Mouse (Mus musculus) heart, embryonic 16.5 days (tissue): ENCODE measurements around the gene Gprc5b. TPM values are rescaled to one million over a fixed set of nuclear protein-coding genes. Genes with fewer than 3 reads are reported as not detected.

ENCODE experiments used
- ATAC-seq: fragments of 200-750 bp; cut with Nextera tagmentation; replicated peaks from 2 replicates; pipeline ENCODE4 v1.8.0; 2017; ENCODE audit warnings: moderate number of reproducible peaks; ENCODE audit not compliant: insufficient read depth, low FRiP score; ENCODE audit errors: extremely low read depth
- H3K27ac ChIP-seq: fragments of 300-500 bp; sonication (generic); 2 replicates; pipeline ENCODE4 v1.5.1; 2014; ENCODE audit warnings: mild to moderate bottlenecking, low read length, control low read depth, moderate library complexity
- H3K27me3 ChIP-seq: fragments of 300-500 bp; sonication (generic); 2 replicates; pipeline ENCODE4 v1.6.1; 2014; ENCODE audit warnings: low read length, mixed read lengths; ENCODE audit not compliant: control insufficient read depth, insufficient read depth
- H3K36me3 ChIP-seq: fragments of 300-500 bp; sonication (generic); 2 replicates; pipeline ENCODE4 v1.6.1; 2014; ENCODE audit not compliant: control insufficient read depth, insufficient read depth
- H3K4me1 ChIP-seq: fragments of 300-500 bp; sonication (generic); 2 replicates; pipeline ENCODE4 v1.6.1; 2014; ENCODE audit warnings: low read length, mixed read lengths; ENCODE audit not compliant: control insufficient read depth, insufficient read depth
- H3K4me2 ChIP-seq: fragments of 300-500 bp; sonication (generic); 2 replicates; pipeline ENCODE4 v1.6.1; 2014; ENCODE audit warnings: low read depth, mild to moderate bottlenecking, control low read depth, low read length
- H3K4me3 ChIP-seq: fragments of 300-500 bp; sonication (generic); 2 replicates; pipeline ENCODE4 v1.5.1; 2014; ENCODE audit warnings: mild to moderate bottlenecking, control low read depth, low read length
- H3K9ac ChIP-seq: fragments of 300-500 bp; sonication (generic); 2 replicates; pipeline ENCODE4 v1.6.1; 2014; ENCODE audit warnings: low read length, control low read depth
- H3K9me3 ChIP-seq: fragments of 300-500 bp; sonication (generic); replicated peaks from 2 replicates; pipeline ENCODE4 v1.6.1; 2016; ENCODE audit warnings: low read length; ENCODE audit not compliant: control insufficient read depth
- WGBS: fragments of 180-500 bp; shearing (Covaris S2); extraction: QIAGEN DNeasy Blood & Tissue Kit; methylation state at CpG from one replicate; pipeline ENCODE4 v1.1.7; 2014; 5-methylcytosine and 5-hydroxymethylcytosine counted together
- polyA plus RNA-seq: library from polyadenylated mRNA; unstranded; fragments of >200 nt; fragmentation: Nextera tagmentation; extraction: Ambion mirVana; gene quantifications from 2 replicates; pipeline ENCODE4 v1.2.1, GENCODE M21; 2015

The Gprc5b gene
- polyA plus RNA-seq, 1 experiment from 2014 or later = 5.3 TPM

DNA sequence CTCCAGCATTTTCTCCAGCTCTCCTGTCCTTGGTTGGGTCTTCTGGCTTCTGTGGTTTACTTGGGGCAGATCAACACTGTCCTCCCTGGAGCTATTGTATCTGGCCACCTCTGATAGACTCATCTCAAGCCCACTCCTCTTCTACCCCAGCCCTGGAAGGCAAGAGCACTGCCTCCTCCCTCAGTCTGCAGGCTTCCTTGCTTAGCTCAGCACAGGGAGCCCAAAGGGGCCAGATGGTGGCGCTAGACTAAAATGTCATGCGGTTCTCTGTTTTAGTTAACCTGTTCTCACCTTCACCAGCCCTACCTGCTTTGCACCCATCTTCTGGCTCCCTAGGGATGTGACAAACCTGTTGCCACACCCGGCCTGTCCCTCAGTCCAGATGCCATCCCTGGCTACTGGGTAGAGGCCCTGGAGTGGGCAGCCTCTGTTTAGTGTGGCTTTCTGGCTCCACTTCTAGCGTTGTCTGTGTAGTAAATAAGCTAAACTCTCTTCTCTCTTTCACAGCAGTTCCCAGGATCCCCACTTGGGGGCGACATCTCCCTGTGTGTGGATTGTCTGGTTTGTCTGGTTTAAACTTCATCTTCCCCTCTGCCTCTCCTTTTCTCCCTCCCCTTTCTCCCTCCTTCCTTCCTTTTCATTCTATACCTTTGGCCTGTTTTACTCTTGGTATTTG, 16.0 kb upstream of the Gprc5b start:
- WGBS = 11% methylated on average over 5 of the region's 5 CpGs
- ATAC-seq = no peak
- no peaks in the 10 kb centered on the region; the same call in 1 of the 2 replicates for H3K9me3 ChIP-seq

GRCm38 (mm10) chr7:119002501-119002900, 7.5 kb upstream of the Gprc5b start:
- Histone ChIP-seq H3K27me3 (no peaks in the 10 kb centered on the region), H3K9ac (no peak overlapping the region), H3K4me3 (no peak overlapping the region), H3K36me3 (no peaks in the 10 kb centered on the region), H3K9me3 (no peaks in the 10 kb centered on the region), H3K4me1 (no peaks in the 10 kb centered on the region), H3K27ac (no peak overlapping the region), H3K4me2 (no peak overlapping the region)
- WGBS = 49% methylated on average over 2 of the region's 2 CpGs
- ATAC-seq = no peak

More for the DNA sequence above, 16.0 kb upstream of the Gprc5b start:
- H3K9ac ChIP-seq = no peak overlapping the region
- no peak overlapping the region for H3K4me3 ChIP-seq
- no peak overlapping the region for H3K4me2 ChIP-seq
- no peaks in the 10 kb centered on the region for H3K4me1 ChIP-seq
- H3K27ac ChIP-seq = no peak overlapping the region
- H3K36me3 ChIP-seq = no peaks in the 10 kb centered on the region
- peaks cover 3% of the 10 kb centered on the region; the same call in 1 of the 2 replicates for H3K27me3 ChIP-seq

- H3K27ac ChIP-seq = no peak overlapping the region
- no peak for ATAC-seq
- no peaks in the 10 kb centered on the region for H3K4me1 ChIP-seq
- no peak overlapping the region for H3K4me3 ChIP-seq
- H3K27me3 ChIP-seq = no peaks in the 10 kb centered on the region
- H3K4me2 ChIP-seq = no peak overlapping the region
- no peaks in the 10 kb centered on the region for H3K36me3 ChIP-seq
- no peaks in the 10 kb centered on the region for H3K9me3 ChIP-seq
- no peak overlapping the region for H3K9ac ChIP-seq
- WGBS = 56% methylated on average over 2 of the region's 2 CpGs
These were observed 7.0 kb upstream of the Gprc5b start for GRCm38 (mm10) chr7:119001965-119002364.

GRCm38 (mm10) chr7:118999857-119000256, 4.8 kb upstream of the Gprc5b start:
- ATAC-seq = no peak
- no peak overlapping the region for H3K4me3 ChIP-seq
- no peaks in the 10 kb centered on the region for H3K9me3 ChIP-seq
- H3K27me3 ChIP-seq = no peaks in the 10 kb centered on the region
- WGBS = 56% methylated on average over 2 of the region's 2 CpGs
- H3K4me1 ChIP-seq = peaks cover 7% of the 10 kb centered on the region
- no peak overlapping the region for H3K9ac ChIP-seq
- H3K36me3 ChIP-seq = no peaks in the 10 kb centered on the region
- H3K4me2 ChIP-seq = no peak overlapping the region
- H3K27ac ChIP-seq = no peak overlapping the region

- no peak overlapping the region for H3K27ac ChIP-seq
- ATAC-seq = no peak; the same call in 1 of the 2 replicates
- no peaks in the 10 kb centered on the region for H3K9me3 ChIP-seq
- H3K36me3 ChIP-seq = no peaks in the 10 kb centered on the region
- WGBS = 9% methylated on average over 13 of the region's 13 CpGs
- H3K9ac ChIP-seq = no peak overlapping the region
- peak overlapping the region; percentile 94; the same call in 1 of the 2 replicates for H3K4me2 ChIP-seq
- peaks cover 16% of the 10 kb centered on the region for H3K4me1 ChIP-seq
- no peak overlapping the region for H3K4me3 ChIP-seq
- no peaks in the 10 kb centered on the region for H3K27me3 ChIP-seq
These were observed 1.3 kb upstream of the Gprc5b start for GRCm38 (mm10) chr7:118996137-118996837.

DNA sequence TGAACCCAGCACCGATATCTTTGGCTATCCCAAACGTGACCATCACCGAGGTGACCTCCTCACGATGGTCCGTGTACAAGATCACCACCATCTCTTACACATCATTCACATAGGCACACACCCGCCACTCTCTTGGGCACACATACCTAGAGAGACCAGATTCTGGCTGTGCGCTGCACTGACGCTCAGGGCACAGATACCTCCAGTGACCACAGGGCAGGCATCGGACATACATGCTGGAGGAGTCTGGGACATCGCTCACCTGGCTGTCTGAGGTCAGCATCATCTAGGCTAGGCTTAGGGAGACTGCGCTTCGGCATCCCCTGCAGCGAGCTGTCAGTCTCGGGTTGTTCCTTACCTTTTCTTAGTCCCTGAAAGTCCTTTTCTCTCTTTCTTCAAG, 660 bp upstream of the Gprc5b start:
- Histone ChIP-seq H3K4me1 (peaks cover 16% of the 10 kb centered on the region), H3K36me3 (no peaks in the 10 kb centered on the region)

DNA sequence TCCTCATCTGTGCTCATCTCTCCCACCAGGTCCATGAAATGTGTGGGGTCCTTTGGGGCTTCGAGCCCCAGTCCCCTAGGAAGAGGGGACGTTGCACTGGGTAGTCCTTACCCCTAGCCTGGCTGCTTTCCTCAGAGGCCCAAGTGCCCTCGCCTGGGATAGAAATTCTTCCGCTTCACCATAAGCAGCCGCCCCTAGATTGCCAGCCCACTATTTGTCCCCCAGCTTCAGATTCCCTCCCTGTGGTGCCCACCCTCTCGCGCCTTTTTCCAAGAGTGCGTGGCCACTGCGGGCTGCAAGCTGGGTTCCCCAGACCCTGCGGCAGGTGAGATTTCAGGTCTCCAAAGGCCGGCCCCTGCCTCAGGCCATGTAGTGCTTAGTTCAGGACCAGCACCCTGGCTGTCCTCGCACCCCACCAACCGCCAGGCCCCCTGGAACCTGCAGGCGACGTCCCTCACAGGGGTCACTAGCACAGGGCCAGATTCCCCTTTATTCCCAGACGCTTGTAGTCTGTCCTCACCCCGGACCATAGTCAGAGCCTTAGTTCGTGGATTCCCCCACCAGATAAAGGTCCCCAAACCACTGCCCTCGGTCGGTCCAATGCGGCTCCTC, 674 bp downstream of the Gprc5b start:
- H3K27ac ChIP-seq = peak overlapping the region; percentile 21
- no peaks in the 10 kb centered on the region for H3K27me3 ChIP-seq
- H3K4me1 ChIP-seq = peaks cover 16% of the 10 kb centered on the region
- WGBS = under 1% methylated on average over 21 of the region's 21 CpGs
- peak overlapping the region; percentile 78 for H3K4me3 ChIP-seq
- peak overlapping the region; percentile 83 for H3K9ac ChIP-seq
- H3K9me3 ChIP-seq = no peaks in the 10 kb centered on the region
- peak overlapping the region; percentile 94 for H3K4me2 ChIP-seq
- peak; percentile 16 for ATAC-seq
- H3K36me3 ChIP-seq = no peaks in the 10 kb centered on the region

More for the DNA sequence above, 660 bp upstream of the Gprc5b start:
- WGBS = 10% methylated on average over 14 of the region's 14 CpGs
- peak overlapping the region; percentile 94 for H3K4me2 ChIP-seq
- H3K4me3 ChIP-seq = peak overlapping the region; percentile 78; the same call in 1 of the 2 replicates
- H3K9me3 ChIP-seq = no peaks in the 10 kb centered on the region
- H3K27me3 ChIP-seq = no peaks in the 10 kb centered on the region
- ATAC-seq = 0 out of 2 replicates have a peak, but pooled peaks have one; percentile 1
- H3K9ac ChIP-seq = no peak overlapping the region
- H3K27ac ChIP-seq = no peak overlapping the region

GRCm38 (mm10) chr7:118993597-118994230, 1.3 kb downstream of the Gprc5b start:
- no peak for ATAC-seq
- H3K9me3 ChIP-seq = no peaks in the 10 kb centered on the region
- H3K9ac ChIP-seq = peak overlapping the region; percentile 83
- peaks cover 16% of the 10 kb centered on the region for H3K4me1 ChIP-seq
- peak overlapping the region; percentile 78 for H3K4me3 ChIP-seq
- H3K36me3 ChIP-seq = no peaks in the 10 kb centered on the region
- H3K27ac ChIP-seq = peak overlapping the region; percentile 19; the same call in 1 of the 2 replicates
- 3% methylated on average over 26 of the region's 26 CpGs for WGBS
- peak overlapping the region; percentile 94 for H3K4me2 ChIP-seq
- H3K27me3 ChIP-seq = no peaks in the 10 kb centered on the region
